Mouse (Mus musculus): ENCODE results near the gene Abhd8.
A peak's percentile ranks its signal among the peaks of the same experiment; 100 is the strongest.
"Not testable (repeated sequence)": the region's sequence is repeated elsewhere in the genome, so short reads cannot be mapped to it uniquely, and the experiment has no call there.

Abhd8 gene

DNA sequence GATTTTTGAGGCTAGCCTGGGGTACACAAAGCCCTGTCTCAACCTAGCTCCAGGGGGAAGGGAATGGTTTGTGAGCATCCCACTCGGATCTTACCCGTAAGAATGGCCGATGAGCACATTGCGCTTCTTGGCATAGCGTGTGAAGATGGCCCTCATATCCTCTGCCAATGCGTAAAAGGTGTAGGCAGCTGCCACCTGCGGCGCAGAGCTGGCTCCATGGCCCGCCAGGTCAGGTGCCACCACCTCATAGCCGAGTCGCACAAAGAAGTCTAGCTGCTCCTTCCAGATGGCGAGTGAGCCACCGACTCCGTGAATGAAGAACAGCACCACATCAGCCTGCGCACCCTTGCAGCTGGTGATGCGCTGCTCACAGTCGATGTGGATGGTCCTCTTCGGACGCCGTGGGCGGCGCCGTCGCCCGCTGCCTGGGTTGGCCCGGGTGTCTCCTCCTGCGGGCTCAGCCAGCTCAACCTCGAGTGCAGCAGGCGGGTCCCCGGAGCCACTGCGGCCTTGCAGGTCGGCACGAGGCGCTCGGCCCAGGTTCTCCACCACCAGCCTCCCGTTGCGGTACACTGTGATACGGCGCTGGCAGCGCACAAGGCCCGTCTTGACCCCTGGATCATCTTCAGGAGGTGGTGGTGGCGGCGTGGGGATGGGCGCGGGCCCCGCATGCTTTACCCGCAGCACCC, 2.2 kb downstream of the Abhd8 start:
- DNase-seq (ENCODE audit: low read depth in 2 of 2, low spot score in 2 of 2), result no peak

DNA sequence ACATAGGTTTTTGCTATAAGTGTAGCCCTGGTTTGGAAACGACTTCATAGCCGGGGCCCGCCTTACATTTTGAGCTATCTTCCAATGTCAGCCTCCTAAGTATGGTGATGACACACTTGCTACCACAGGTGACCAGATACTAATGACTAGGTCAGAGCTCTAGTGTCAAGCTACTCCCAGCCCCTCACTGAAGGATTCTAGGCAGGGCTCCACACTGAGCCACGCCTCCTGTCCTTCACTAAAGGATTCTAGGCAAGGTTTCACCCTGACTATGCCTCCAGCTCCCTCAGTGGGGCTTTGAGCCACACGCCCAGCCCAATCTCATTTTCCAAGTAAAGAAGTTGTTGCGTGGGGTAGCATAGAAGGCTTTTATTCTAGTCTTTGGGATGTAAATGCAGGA, 2.7 kb downstream of the Abhd8 start:
- DNase-seq (ENCODE audit: low read depth in 2 of 2, low spot score in 2 of 2), result no peak

DNA sequence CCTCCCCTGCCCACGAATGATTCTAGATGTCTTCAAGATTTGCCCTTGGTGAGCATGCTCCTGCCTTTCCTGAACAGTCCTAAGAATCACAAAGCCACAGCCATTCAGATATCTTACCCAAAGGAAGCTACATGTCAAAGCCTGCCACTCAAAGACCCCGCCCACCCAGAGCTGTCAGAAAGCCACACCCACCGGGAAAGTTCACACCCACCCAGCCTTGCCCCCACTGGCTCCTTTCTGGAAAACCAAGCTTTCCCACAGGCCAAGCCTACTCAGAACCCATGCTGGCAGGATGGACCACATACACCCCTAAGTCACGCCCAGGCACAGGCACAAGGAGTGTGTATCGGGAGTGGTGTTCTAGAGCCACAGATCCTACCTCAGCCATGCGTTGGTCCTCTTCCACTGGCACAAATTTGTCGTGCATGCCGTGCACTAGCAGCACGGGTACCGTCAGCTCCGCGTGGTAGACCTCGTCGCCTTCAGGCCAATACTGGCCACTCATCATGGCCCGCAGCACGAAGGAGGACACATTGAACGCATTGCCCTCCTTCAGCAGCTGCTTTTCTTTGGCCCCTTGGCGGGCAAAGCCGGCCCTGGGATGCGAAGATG, 5.7 kb downstream of the Abhd8 start:
- DNase-seq (ENCODE audit: low read depth in 2 of 2, low spot score in 2 of 2), result no peak

DNA sequence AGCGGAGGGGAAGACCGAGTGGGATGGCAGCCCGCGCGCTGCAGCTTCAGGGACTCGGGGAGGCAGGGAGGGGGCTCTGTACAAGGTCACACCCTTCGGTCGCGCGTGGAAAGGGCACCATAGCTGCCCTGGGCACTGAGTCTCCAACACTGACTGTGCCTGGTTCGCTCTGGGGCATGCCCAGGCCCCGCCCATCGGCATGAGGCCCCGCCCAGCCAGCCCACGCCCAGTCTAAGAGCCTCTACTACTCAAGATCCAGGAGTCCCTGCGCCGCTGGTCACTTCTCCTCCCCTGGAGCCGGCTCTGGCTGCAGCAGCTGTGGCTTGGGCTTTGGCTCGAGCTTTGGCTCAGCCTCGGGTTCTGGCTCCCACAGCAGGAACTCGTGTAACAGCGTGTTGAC, 6.5 kb downstream of the Abhd8 start:
- DNase-seq (ENCODE audit: low read depth in 2 of 2, low spot score in 2 of 2), result no peak

- DNase-seq (ENCODE audit: low read depth in 2 of 2, low spot score in 2 of 2), result no peak
Observed at GRCm38 (mm10) chr8:71454668-71455067, 8.8 kb downstream of the Abhd8 start.

DNA sequence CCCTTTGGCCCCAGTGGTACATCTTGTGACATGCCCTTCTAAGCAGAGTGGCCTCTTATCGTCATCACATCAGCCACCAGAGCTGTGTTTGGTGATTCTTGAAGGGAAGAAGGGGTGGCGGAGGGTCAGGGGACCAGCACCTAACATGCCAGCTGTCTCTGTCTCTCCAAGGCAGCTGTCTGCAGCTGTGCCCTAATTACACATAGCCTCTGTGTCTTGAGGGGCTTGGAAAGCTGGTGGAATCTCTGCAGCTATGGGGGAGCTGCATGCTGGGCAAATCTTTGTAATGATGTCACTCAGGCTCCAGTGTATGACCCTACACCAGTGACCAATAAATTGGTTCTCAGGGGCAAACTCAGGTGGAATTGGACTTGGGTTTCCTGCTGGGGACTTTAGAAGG, 10.8 kb downstream of the Abhd8 start:
- no peak for DNase-seq (ENCODE audit: low read depth in 2 of 2, low spot score in 2 of 2)

DNA sequence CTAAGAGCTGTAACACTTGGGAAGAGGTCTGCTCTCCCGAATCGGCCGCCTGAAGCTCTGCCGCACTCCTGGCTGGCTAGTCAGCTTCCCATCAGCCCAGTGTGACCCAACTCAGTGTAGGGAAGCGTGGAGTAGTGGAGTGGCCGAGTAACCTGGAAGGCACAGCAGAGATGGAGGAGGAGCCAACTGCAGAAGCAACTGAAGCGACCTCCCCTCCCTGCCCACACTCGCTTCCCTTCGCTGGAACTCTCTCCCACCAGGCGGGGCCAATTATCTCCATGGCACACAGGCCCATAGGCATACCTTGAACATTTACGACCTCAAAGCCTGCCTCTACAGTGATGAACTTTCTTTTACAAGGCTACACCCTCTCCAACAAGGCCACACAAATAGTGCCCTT, 11.7 kb downstream of the Abhd8 start:
- no peak for DNase-seq (ENCODE audit: low read depth in 2 of 2, low spot score in 2 of 2)

- no peak for DNase-seq (ENCODE audit: low read depth in 2 of 2, low spot score in 2 of 2)
Observed at GRCm38 (mm10) chr8:71451337-71451736, 12.1 kb downstream of the Abhd8 start.

GRCm38 (mm10) chr8:71445096-71445495, 18.4 kb downstream of the Abhd8 start:
- no peak for DNase-seq (ENCODE audit: low read depth in 2 of 2, low spot score in 2 of 2)

DNA sequence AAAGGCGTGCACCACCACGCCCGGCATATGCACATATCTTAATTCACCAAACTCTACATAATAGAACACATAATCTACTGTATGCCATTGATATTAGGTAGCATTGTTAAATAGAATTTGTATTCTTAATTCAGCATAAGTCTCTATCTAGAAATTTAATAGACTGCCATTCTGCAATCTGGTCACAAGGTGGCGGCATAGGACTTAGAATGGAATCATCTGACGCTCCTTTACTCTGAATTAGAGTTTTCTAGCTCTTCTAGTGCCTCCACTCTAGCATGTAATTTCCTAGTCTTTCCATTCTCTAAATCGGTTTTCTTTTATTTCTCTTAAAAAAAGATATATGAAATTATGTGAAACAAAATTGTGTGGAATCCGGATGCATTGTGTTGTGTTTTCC, 22.1 kb downstream of the Abhd8 start:
- peak; percentile 56 to 65 for DNase-seq (ENCODE audit: low read depth in 2 of 2, low spot score in 2 of 2)

DNA sequence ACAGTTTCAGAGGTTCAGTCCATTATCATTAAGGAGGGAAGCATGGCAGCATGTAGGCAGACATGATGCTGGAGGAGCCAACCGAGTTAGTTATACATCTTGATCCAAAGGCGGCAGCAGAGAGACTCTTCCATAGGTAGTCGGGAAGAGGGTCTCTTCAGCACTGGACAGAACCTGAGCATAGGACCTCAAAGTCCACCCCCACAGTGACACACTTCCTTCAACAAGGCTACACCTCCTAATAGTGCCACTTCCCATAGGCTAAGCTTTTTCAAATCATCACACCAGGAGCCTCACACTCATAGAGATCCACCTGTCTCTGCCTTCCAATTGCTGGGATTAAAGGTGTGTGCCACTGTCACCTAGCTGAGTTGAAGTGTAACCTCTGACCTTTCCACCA, 26.4 kb downstream of the Abhd8 start:
- DNase-seq (ENCODE audit: low read depth in 2 of 2, low spot score in 2 of 2), result no peak

GRCm38 (mm10) chr8:71432935-71433334, 30.5 kb downstream of the Abhd8 start:
- DNase-seq (ENCODE audit: low read depth in 2 of 2, low spot score in 2 of 2), result not testable (repeated sequence)

- DNase-seq (ENCODE audit: low read depth in 2 of 2, low spot score in 2 of 2), result no peak
Observed at GRCm38 (mm10) chr8:71422121-71422520, 41.3 kb downstream of the Abhd8 start.

DNA sequence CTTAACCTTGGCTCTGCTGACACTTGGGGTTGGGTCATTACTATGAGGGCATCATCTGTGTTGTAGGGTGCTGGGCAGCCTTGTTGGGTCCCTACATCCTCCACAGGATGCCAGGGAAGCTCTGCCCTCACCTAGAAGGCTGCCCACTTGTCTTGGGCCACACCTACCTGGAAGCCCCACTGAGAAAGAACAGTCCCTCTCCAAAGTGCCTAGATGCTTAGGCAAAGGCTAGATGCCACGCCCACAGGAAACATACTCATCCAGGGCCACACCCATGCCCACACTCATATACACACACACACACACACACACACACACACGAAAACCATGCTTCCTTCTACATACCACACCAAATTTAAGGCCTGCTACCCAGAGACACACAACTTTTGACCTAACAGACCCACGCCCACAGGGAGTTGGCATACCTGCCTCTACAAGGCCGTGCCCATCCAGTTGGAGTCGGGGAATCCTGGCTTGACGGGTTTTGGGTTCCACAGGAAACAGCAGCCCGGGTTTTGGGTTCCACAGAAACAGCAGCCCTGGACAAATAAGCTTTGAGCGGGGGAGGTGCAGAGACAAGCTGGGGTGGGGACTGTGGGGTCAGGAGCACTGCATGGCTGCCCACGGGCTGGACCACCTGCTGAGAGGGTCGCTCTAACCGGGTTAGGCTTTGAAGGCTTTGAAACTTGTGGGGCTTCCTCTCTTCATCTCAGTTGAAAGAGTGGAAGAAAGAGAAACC, 51.8 kb downstream of the Abhd8 start:
- DNase-seq (ENCODE audit: low read depth in 2 of 2, low spot score in 2 of 2), result peak in 1 of 2 experiments; percentile 20

GRCm38 (mm10) chr8:71408231-71408630, 55.2 kb downstream of the Abhd8 start:
- no peak for DNase-seq (ENCODE audit: low read depth in 2 of 2, low spot score in 2 of 2)

- no peak for DNase-seq (ENCODE audit: low read depth in 2 of 2, low spot score in 2 of 2)
Observed at GRCm38 (mm10) chr8:71407441-71407840, 56.0 kb downstream of the Abhd8 start.
